Mouse (Mus musculus): ENCODE measurements around the gene Tbc1d21. TPM values are rescaled to one million over a fixed set of nuclear protein-coding genes. Genes with fewer than 3 reads are reported as not detected.

Gene Tbc1d21
- polyA plus RNA-seq, 1 experiment from 2014 or later = not detected

DNA sequence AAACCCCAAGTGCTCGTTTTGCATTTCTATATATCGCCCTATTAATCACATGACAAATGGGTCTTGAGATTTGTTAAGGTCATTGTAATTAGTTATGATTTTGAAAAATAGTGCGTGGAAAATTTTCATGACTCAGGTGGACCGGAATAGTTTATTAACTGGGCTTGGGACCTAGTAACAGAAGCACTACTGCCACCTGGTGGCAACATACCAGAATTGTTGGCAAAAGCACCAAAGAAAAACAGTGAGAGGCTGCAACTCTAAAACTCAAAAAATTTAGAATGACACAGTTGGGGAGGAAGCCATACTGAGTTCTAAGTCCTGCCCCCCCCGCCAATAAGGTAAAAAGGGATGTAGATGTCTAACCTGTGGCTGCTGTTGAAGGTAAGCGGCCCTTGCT, 611 bp downstream of the Tbc1d21 start:
- Histone ChIP-seq H3K4me1 (0 out of 2 replicates have a peak, but pooled peaks cover 4% of the 10 kb centered on the region), H3K36me3 (no peaks in the 10 kb centered on the region), H3K27me3 (ENCODE audit: low read depth, poor library complexity, severe bottlenecking) (no peaks in the 10 kb centered on the region), H3K4me3 (no peak overlapping the region), H3K27ac (replicated peaks) (no peak overlapping the region), H3K9me3 (replicated peaks) (no peaks in the 10 kb centered on the region)
- peak; percentile 24 for DNase-seq (ENCODE audit: low spot score)
- WGBS = 49% methylated on average over 6 of the region's 6 CpGs

DNA sequence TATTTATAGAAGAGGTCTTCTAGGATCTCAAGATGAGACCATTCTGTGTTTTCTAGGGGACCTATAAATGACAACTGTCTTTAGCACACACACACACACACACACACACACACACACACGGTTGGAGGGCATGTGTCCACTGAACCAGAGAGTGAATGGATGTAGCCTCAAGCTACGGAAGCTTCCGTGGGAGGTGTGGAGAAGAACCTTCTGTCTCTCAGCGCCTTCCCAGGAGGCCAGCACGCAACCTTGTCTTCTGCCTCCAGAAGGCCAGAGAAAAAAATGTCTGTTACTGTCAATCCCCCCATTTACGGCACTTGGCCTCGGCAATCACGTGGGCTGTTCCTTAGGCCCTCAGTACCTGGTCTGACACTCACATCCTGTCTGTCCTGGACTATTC, 5.9 kb downstream of the Tbc1d21 start:
- H3K4me1 ChIP-seq = no peaks in the 10 kb centered on the region
- H3K36me3 ChIP-seq = no peaks in the 10 kb centered on the region
- WGBS = 87% methylated on average over 8 of the region's 8 CpGs

DNA sequence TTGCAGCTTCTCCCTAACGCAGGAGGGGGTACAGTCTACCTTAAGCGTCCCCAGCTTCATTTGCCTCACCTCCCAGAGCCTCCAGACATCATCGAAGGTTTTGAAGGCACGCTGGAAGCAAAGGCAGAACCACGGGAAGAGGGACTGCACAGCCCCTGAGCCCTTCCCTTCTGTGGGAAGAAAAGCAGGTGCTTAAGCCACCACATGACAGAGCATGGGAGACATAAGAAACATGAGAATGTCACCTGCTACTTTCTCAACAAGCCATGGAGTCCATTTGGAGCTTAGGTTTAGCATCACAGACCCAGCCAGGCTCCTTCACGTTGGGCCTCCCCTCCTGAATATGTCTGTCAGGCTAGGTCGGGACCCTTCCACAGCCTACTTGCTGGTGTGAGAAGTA, 8.3 kb downstream of the Tbc1d21 start:
- no peak overlapping the region for H3K4me3 ChIP-seq
- DNase-seq (ENCODE audit: low spot score) = no peak
- H3K27ac ChIP-seq (replicated peaks) = no peak overlapping the region
- no peaks in the 10 kb centered on the region for H3K36me3 ChIP-seq
- H3K27me3 ChIP-seq (ENCODE audit: low read depth, poor library complexity, severe bottlenecking) = no peaks in the 10 kb centered on the region
- H3K4me1 ChIP-seq = no peaks in the 10 kb centered on the region
- WGBS = 83% methylated on average over 7 of the region's 7 CpGs
- H3K9me3 ChIP-seq (replicated peaks) = no peaks in the 10 kb centered on the region

More for the DNA sequence above, 5.9 kb downstream of the Tbc1d21 start:
- H3K9me3 ChIP-seq (replicated peaks) = no peaks in the 10 kb centered on the region
- no peak overlapping the region for H3K27ac ChIP-seq (replicated peaks)
- H3K27me3 ChIP-seq (ENCODE audit: low read depth, poor library complexity, severe bottlenecking) = no peaks in the 10 kb centered on the region
- no peak overlapping the region for H3K4me3 ChIP-seq
- DNase-seq (ENCODE audit: low spot score) = no peak

DNA sequence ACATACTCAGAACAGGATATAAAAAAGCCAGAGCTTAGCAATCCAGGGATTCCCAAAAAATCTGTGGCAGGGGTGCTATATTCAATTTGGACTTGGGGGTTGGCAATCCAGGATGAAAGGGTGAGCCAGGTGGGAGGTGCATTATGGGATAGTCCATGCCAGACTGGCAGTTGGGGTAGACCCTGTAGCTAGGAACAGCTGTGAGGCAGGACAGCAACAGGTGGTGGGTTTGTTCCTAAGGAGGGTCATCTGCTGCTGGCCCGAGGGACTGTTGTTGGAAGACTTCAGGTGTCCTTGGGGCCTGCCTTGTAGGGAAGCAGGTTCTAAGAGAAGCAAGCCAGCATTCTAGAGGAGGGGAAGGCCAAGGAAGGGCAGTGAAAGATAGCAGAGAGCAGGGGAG, 8.9 kb downstream of the Tbc1d21 start:
- no peak overlapping the region for H3K4me3 ChIP-seq
- DNase-seq (ENCODE audit: low spot score) = no peak
- H3K4me1 ChIP-seq = no peaks in the 10 kb centered on the region
- no peaks in the 10 kb centered on the region for H3K27me3 ChIP-seq (ENCODE audit: low read depth, poor library complexity, severe bottlenecking)
- no peak overlapping the region for H3K27ac ChIP-seq (replicated peaks)
- no peaks in the 10 kb centered on the region for H3K9me3 ChIP-seq (replicated peaks)
- H3K36me3 ChIP-seq = no peaks in the 10 kb centered on the region
- WGBS = 96% methylated on average over 1 of the region's 1 CpGs

DNA sequence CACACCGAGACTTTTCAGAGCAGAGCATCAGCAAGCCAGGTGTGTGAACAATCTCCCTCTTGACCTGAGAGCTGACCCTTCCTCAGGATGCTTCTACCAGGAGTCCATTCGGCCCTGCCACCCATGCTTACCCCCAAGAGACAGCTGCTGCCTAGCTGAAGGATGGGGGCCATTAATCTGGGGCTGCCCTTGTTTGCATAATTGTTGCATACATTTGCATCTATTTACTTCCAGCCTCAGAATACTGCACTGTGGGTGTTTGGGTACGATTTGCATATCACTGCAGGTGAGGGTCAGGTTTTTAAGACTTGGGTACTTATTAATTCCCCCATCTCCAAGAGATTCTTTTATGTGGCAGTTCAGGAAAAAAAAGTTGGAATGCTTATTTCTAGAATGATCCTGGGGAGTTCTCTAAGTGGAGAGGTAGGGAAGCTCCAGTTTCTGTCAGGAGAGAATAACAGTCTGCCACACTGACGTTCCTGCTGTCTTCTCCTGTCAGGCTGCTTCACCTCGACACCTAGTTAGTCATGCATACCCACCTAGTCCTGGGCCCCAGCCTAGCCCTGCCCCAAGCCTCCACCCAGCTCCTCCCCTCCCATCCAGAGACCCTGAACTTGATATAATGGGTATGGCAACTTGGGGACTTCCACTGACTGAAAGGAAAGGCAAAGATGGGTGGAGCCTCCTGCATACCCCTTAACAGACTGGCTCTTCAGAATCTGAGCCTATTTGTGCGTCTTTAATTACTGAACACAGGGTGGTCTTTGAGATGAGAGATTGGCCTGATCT, 14.8 kb downstream of the Tbc1d21 start:
- no peak for DNase-seq (ENCODE audit: low spot score)
- Histone ChIP-seq H3K27me3 (ENCODE audit: low read depth, poor library complexity, severe bottlenecking) (no peaks in the 10 kb centered on the region), H3K36me3 (no peaks in the 10 kb centered on the region), H3K4me3 (no peak overlapping the region), H3K27ac (replicated peaks) (no peak overlapping the region), H3K4me1 (peaks cover 6% of the 10 kb centered on the region), H3K9me3 (replicated peaks) (no peaks in the 10 kb centered on the region)
- WGBS = 38% methylated on average over 6 of the region's 6 CpGs

DNA sequence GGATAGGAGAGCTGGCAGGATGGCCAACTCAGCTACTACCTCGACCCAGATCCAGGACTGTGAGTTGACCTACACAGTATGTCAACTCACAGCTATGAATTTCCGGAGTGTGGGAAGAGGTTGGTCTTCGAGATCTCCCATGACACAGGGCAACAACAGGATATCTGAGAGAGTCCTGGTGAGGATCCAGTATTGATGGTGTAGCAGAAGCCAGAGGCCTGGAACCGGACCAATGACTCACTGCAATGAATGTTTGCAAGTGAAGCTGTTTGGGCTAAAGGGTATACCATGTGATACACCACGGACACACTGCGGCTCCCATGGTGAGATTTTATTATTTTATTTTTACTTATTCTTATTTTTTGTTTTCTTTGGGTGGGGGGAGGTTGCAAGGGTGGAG, 15.6 kb downstream of the Tbc1d21 start:
- no peak for DNase-seq (ENCODE audit: low spot score)
- WGBS = 86% methylated on average over 6 of the region's 6 CpGs

DNA sequence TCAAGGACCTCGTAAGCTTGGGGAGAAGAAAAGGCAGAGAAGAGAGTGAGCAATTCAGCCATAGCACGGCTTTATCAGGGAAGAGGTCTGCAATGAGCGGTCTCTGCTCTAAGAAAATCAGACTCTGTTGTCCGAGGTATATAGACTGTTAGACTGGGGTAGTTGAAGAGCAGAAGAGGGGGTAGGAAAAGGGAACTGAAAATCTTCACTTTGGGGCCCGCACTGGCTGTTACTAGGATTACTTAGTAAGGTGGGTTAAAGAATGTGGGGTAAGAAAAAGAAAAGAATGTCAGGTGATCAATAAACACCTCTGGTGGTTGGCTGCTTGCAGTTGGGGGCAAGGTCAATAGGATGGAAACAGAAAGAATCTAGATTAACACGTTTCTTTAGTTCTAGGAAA, 17.0 kb downstream of the Tbc1d21 start:
- WGBS = 86% methylated on average over 6 of the region's 6 CpGs
- Histone ChIP-seq H3K27ac (replicated peaks) (no peak overlapping the region), H3K27me3 (ENCODE audit: low read depth, poor library complexity, severe bottlenecking) (no peaks in the 10 kb centered on the region), H3K9me3 (replicated peaks) (no peaks in the 10 kb centered on the region), H3K4me1 (peaks cover 6% of the 10 kb centered on the region), H3K4me3 (no peak overlapping the region), H3K36me3 (no peaks in the 10 kb centered on the region)
- no peak for DNase-seq (ENCODE audit: low spot score)

More for the DNA sequence above, 15.6 kb downstream of the Tbc1d21 start:
- H3K9me3 ChIP-seq (replicated peaks) = no peaks in the 10 kb centered on the region
- H3K27me3 ChIP-seq (ENCODE audit: low read depth, poor library complexity, severe bottlenecking) = no peaks in the 10 kb centered on the region
- H3K4me3 ChIP-seq = no peak overlapping the region
- H3K4me1 ChIP-seq = peaks cover 6% of the 10 kb centered on the region
- no peaks in the 10 kb centered on the region for H3K36me3 ChIP-seq
- H3K27ac ChIP-seq (replicated peaks) = no peak overlapping the region

DNA sequence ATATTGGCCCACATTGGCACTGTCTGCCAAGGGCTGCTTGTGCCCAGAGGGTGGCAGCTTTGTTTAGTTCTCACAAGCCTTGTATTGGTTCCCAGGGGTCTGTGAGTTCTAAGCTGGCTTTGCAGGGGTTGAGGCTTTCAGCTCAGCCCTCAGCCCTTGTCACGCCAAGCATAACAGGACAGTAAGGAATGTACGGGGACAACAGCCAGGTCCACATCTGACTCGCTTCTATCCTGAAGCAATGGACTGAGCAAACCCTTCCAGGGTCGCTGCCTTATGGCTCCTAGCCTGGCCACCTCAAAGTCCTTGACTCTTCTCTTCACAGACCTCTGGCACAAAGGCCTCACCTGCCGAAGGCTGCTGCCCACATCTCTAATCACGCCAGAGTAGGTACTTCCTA, 22.5 kb downstream of the Tbc1d21 start:
- Histone ChIP-seq H3K36me3 (no peaks in the 10 kb centered on the region), H3K4me1 (peaks cover 8% of the 10 kb centered on the region), H3K4me3 (no peak overlapping the region), H3K27me3 (ENCODE audit: low read depth, poor library complexity, severe bottlenecking) (no peaks in the 10 kb centered on the region), H3K27ac (replicated peaks) (no peak overlapping the region), H3K9me3 (replicated peaks) (no peaks in the 10 kb centered on the region)
- WGBS = 86% methylated on average over 6 of the region's 6 CpGs
- no peak for DNase-seq (ENCODE audit: low spot score)

DNA sequence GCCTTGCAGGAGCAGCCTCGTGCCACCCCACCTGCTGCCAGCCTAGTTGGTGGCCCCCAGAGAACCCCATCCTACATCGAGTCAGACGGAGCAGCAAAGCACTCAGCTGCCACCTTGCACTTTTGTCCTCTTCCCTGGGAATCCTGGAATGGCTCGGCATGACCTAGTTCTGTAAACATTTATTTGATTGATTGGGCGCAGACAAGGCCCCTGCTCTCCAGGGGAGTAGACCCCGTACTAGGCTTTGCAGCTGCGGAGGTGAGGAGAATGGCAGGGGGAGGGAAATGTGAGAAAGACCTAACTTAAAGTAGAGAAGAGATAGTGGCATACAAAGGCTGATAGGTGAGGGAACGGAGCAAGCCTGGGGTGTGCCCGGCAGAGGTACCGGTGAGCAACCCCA, 23.8 kb downstream of the Tbc1d21 start:
- WGBS = 61% methylated on average over 10 of the region's 10 CpGs
- Histone ChIP-seq H3K27ac (replicated peaks) (peak overlapping the region; percentile 17; the same call in 1 of the 2 replicates), H3K4me3 (no peak overlapping the region), H3K36me3 (no peaks in the 10 kb centered on the region), H3K9me3 (replicated peaks) (no peaks in the 10 kb centered on the region), H3K27me3 (ENCODE audit: low read depth, poor library complexity, severe bottlenecking) (no peaks in the 10 kb centered on the region), H3K4me1 (peaks cover 8% of the 10 kb centered on the region)
- no peak for DNase-seq (ENCODE audit: low spot score)

DNA sequence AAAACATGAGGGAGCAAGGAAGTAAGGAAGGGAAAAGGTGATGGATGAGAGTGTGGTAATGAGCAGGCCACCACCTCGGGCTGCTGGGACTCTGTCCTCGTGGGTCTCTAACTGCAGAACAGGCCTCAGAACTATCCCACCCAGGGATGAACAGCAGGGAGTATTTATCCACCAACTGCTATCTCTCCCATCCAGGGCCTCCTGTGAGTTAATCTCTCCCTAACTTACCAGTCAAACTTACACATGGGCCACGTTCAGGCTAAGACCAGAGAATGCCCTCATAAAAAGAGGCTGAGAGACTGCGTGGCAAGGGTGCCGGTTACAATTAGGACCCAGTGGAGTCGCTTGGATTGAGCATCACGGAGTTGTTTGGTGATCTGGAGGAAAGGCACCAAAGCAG, 24.3 kb downstream of the Tbc1d21 start:
- DNase-seq (ENCODE audit: low spot score) = no peak
- Histone ChIP-seq H3K27me3 (ENCODE audit: low read depth, poor library complexity, severe bottlenecking) (no peaks in the 10 kb centered on the region), H3K36me3 (no peaks in the 10 kb centered on the region), H3K4me1 (peaks cover 8% of the 10 kb centered on the region), H3K9me3 (replicated peaks) (no peaks in the 10 kb centered on the region), H3K4me3 (no peak overlapping the region), H3K27ac (replicated peaks) (no peak overlapping the region)
- 76% methylated on average over 7 of the region's 7 CpGs for WGBS

DNA sequence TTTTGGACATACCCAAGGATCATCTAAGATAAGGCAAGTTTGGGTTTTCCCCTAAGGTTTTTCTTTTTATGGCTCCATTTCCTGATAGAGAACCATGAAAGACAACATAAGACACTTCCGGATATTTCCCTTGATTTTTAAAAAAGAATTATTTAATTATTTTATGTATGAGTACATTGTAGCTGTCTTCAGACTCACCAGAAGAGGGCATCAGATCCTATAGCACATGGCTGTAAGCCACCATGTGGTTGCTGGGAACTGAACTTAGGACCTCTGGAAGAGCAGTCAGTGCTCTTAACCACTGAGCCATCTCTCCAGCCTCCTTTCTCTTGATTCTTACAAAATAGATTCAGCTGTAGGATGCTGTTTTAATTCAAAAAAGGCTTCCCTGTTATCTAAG, 28.5 kb downstream of the Tbc1d21 start:
- H3K4me3 ChIP-seq = no peak overlapping the region
- DNase-seq (ENCODE audit: low spot score) = no peak
- 98% methylated on average over 1 of the region's 1 CpGs for WGBS

DNA sequence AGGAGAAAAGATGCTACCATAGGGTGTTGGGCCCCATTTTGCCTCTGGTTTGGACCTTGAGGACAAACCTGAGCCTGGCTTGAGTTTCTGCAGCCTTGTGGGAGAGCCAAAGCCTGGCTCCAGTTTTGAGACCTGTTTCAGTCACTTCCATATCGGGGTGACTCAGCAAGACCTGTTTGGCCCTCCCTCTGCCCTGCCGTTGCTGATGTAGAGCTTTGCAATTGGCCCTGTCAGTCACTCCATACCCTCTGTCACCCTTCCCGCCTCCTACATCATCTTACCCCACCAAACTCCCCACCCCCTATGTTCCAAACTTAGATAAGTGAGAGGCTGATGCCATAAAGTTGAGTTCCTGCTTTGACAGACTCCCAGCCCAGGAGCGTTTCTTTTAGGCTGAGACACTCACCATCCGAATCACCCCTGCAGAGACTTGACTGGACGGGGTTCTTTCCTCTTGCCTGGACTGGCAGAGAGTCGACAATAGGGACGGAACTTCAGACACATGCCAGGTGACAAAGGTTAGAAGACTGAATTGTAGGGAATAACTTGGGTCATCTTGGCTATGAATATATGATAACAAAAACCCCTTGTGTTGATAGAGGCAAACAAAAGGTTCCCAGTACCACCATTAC, 33.5 kb downstream of the Tbc1d21 start:
- DNase-seq (ENCODE audit: low spot score) = no peak
- H3K4me3 ChIP-seq = no peak overlapping the region
- H3K27me3 ChIP-seq (ENCODE audit: low read depth, poor library complexity, severe bottlenecking) = no peaks in the 10 kb centered on the region
- 77% methylated on average over 8 of the region's 8 CpGs for WGBS
- H3K9me3 ChIP-seq (replicated peaks) = peaks cover 4% of the 10 kb centered on the region
- H3K36me3 ChIP-seq = no peaks in the 10 kb centered on the region
- no peak overlapping the region for H3K27ac ChIP-seq (replicated peaks)
- peaks cover 6% of the 10 kb centered on the region; the same call in 1 of the 2 replicates for H3K4me1 ChIP-seq

More for the DNA sequence above, 28.5 kb downstream of the Tbc1d21 start:
- H3K27me3 ChIP-seq (ENCODE audit: low read depth, poor library complexity, severe bottlenecking) = no peaks in the 10 kb centered on the region
- H3K27ac ChIP-seq (replicated peaks) = no peak overlapping the region
- H3K4me1 ChIP-seq = peaks cover 14% of the 10 kb centered on the region
- no peaks in the 10 kb centered on the region for H3K9me3 ChIP-seq (replicated peaks)
- H3K36me3 ChIP-seq = no peaks in the 10 kb centered on the region

DNA sequence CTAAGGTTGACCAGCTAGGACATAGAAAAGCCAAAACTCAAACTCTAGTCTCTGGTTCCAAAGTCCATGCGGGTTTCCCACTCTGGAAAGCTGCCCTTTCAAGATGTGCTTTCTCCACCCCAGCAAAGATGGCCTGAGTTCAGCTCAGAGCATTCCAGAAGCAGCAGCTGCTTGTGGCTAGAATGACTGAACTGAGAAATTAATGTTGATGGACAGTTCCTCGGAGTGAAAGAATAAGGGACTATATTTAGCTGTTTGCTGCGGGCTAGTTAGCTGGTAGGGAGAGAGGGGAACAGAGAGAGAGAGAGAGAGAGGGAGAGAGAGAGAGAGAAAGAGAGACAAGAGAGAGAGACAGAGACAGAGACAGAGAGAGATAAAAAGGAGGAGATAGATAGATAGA, 39.0 kb downstream of the Tbc1d21 start:
- Histone ChIP-seq H3K9me3 (replicated peaks) (peaks cover 4% of the 10 kb centered on the region), H3K4me3 (no peak overlapping the region), H3K27ac (replicated peaks) (no peak overlapping the region), H3K27me3 (ENCODE audit: low read depth, poor library complexity, severe bottlenecking) (no peaks in the 10 kb centered on the region), H3K4me1 (no peaks in the 10 kb centered on the region), H3K36me3 (no peaks in the 10 kb centered on the region)
- WGBS = 85% methylated on average over 3 of the region's 3 CpGs
- no peak for DNase-seq (ENCODE audit: low spot score)
